Mouse (Mus musculus): ENCODE measurements around the gene Sumf2. TPM values are rescaled to one million over a fixed set of nuclear protein-coding genes. Genes with fewer than 3 reads are reported as not detected.

Gene Sumf2
- 2.7 and 3.6 TPM in 2 replicates for total RNA-seq (2023)

DNA sequence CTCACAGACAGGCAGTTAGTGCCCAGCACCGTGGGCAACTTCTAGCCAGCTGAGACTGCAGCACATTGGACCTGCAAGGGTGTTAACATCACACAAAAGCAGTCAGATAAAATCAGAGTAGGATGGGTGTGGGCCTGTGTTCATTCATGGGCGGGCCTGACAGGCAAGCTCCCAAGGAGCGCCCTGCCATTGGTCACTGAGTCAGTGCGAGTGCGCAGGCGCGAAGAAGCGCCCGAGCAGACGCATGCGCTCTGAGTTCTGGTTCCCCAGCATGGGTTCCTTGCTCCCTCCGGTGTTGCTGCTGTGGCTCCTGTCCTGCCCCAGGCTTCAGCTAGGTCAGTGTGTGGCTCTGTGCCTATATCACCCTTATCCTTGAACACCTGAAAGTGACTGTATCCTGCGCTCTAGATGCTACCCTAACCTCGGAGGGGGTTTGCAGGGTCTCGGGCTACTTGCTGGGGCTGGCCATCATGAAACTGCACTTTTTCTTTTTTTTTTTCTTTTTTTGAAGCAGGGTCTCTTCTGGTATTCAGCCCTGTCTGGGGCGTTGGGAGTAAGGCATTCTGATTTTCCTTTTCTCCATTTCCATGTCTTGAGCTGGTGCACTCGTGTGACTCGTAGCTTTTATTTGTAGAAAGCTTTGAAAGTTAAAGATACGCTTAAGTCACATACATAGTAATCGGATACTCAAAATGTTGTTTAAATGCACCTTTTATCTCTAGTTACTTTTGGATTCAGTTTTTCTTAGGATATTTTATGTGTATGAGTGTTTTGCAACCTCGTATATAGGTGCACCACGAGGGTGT, at the start of gene Sumf2:
Gene Sumf2 (plus strand): TSS at position 235 of the 806 bp plus-strand sequence.

DNA sequence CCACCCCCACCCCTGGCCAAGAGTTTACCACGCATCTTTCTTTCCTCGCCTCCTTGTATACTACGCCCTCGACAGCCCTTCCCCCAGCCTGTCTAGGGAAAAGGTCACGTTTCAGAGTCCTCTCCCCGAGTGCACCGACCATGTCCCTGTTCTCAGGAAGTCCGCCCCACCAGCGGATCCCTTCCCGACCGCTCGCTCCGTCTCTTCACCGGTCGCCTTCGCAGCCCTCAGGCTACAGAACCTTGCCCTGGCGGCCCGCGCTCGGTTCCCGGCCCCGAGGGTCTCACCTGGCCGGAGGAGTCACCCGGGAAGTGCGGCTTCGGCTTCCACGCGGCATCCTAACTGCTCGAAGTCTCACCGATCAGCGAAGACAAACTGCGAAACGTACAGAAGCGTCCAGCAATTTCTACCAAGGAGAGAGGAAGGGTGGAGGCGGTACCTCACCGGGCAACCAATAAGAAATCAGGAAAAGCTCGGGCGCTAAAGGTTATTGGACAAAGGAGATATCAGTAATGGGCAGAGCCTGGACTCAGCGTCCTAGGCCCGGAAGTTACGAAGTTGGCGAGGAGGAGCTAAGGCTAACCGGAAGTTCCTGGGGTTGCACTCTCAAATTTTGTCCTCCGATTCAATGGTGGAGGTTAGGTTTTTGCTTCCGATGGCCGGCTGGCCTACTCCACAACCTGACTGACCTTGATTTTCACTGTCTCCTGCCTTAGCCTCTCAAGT, 40.3 kb downstream of the Sumf2 start, which contains the start of gene Chchd2:
Gene Chchd2 (minus strand): TSS at position 560 of the 726 bp plus-strand sequence.

GRCm38 (mm10) chr5:129895198-129896088, 48.7 kb downstream of the Sumf2 start, which contains the start of gene Zbed5:
Zbed5 (plus strand) TSS chr5:129895723.

GRCm38 (mm10) chr5:129898449-129898848, 51.7 kb downstream of the Sumf2 start, which contains the start of gene Phkg1:
Phkg1 (minus strand) TSS chr5:129898549.

DNA sequence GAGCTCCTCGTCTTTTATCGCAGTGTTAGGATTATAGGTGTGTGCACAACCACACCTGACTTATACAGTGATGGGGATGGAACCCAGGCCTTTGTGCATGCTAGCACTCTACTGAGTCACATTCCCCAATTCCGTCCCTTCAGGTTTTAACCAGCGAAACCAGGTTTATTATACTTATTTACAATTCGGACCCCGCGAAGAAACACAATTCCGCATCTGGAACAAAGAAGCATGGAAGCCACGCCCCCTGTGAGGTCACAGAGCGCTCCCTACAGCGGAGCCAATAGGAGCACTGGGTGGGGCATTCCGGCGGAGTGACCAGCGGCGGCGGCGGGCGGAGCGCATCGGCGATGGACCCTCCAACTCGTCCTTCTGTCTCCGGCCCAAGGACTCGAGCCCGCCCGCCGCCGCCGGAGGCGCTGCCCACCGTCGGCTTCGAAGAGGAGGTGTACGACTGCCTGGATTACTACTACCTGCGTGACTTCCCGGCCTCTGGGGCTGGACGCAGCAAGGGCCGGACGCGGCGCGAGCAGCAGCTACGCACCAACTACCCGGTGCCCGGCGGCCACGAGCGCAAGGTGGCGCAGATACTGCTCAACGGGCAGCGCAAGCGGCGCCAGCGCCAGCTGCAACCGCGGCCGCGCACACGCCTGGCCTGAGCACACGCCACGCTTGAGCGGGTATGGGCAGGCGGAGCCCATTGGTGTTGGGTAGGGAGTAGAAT, 61.6 kb downstream of the Sumf2 start, which contains the start of gene Nupr1l:
Gene Nupr1l (plus strand): TSS at position 299 of the 724 bp plus-strand sequence.

Other genes with a start within 250 kb of the Sumf2 start
- gene Zfp11, start 176.9 kb upstream of the Sumf2 start, total RNA-seq (2023), result 0.29 and 0.76 TPM in 2 replicates
- not detected in 2 replicates for gene Sept14, start 138.5 kb upstream of the Sumf2 start, total RNA-seq (2023)
- gene Mrps17, start 131.5 kb upstream of the Sumf2 start, total RNA-seq (2023), result 34.5 and 36.1 TPM in 2 replicates
- gene Nipsnap2, start 121.9 kb upstream of the Sumf2 start, total RNA-seq (2023), result 31.7 TPM in 2 replicates
- gene Psph, start 59.5 kb upstream of the Sumf2 start, total RNA-seq (2023), result 4.1 and 6.0 TPM in 2 replicates
- gene Chchd2, start 40.5 kb downstream of the Sumf2 start, total RNA-seq (2023), result 114 and 116 TPM in 2 replicates
- not detected in 2 replicates for gene Zbed5, start 48.7 kb downstream of the Sumf2 start, total RNA-seq (2023)
- 0.32 TPM in 1 of 2 replicates, not detected in the other for gene Phkg1, start 51.6 kb downstream of the Sumf2 start, total RNA-seq (2023)
- 0.50 TPM in 1 of 2 replicates, not detected in the other for gene Nupr1l, start 61.6 kb downstream of the Sumf2 start, total RNA-seq (2023)
- gene Vkorc1l1, start 95.0 kb downstream of the Sumf2 start, total RNA-seq (2023), result 12.2 and 12.8 TPM in 2 replicates
- 37.9 and 44.9 TPM in 2 replicates for gene Gusb, start 156.1 kb downstream of the Sumf2 start, total RNA-seq (2023)
- 27.8 and 28.0 TPM in 2 replicates for gene Asl, start 182.3 kb downstream of the Sumf2 start, total RNA-seq (2023)
- 18.8 and 20.6 TPM in 2 replicates for gene Crcp, start 182.3 kb downstream of the Sumf2 start, total RNA-seq (2023)
- 1.6 and 1.8 TPM in 2 replicates for gene Tpst1, start 226.3 kb downstream of the Sumf2 start, total RNA-seq (2023)